Mouse (Mus musculus): ENCODE measurements around the gene Bcas2. TPM values are rescaled to one million over a fixed set of nuclear protein-coding genes. Genes with fewer than 3 reads are reported as not detected.
"Not testable (repeated sequence)": the region's sequence is repeated elsewhere in the genome, so short reads cannot be mapped to it uniquely, and the experiment has no call there.

Gene Bcas2
- polyA plus RNA-seq, 1 experiment, result 116 TPM

GRCm38 (mm10) chr3:103136414-103137077 lies 34.9 kb upstream of the Bcas2 start:
- H3K4me1 ChIP-seq (ENCODE audit: control insufficient read depth, insufficient read depth, low read length), result no peaks in the 10 kb centered on the region
- H3K4me3 ChIP-seq (ENCODE audit: insufficient read depth, low read length), result no peak overlapping the region
- no peak overlapping the region for H3K27ac ChIP-seq (ENCODE audit: insufficient read depth, low read length)
- TF ChIP-seq POLR2A (IDR thresholded peaks at IDR 0.05; ENCODE audit: extremely low read depth, insufficient read depth, low read length) (no peak), CTCF (IDR thresholded peaks at IDR 0.05; ENCODE audit: extremely low read depth, insufficient read depth, low read length) (no peak)

DNA sequence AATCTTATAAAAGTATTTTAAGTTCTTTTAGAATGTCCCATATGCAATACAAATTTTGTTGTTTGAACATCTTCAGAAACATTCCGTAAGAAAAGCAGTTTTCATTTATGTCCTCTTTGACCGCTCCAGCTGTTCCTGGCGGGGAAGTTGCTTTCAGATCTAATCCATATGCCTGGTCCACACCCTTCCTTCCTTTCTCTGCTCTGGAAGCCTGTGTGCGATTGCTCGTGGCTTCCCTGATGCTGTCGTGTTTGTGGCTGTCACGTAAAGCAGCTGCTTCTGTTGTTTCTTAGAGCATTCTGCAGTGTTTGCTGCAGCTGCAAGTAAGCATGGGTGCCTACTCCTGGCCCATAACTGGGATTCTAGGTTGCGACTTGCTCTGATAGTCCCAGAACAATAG lies 32.4 kb upstream of the Bcas2 start:
- Histone ChIP-seq H3K4me3 (ENCODE audit: insufficient read depth, low read length) (no peak overlapping the region), H3K4me1 (ENCODE audit: control insufficient read depth, insufficient read depth, low read length) (no peaks in the 10 kb centered on the region), H3K27ac (ENCODE audit: insufficient read depth, low read length) (no peak overlapping the region)
- no peak for TF ChIP-seq POLR2A (IDR thresholded peaks at IDR 0.05; ENCODE audit: extremely low read depth, insufficient read depth, low read length)

DNA sequence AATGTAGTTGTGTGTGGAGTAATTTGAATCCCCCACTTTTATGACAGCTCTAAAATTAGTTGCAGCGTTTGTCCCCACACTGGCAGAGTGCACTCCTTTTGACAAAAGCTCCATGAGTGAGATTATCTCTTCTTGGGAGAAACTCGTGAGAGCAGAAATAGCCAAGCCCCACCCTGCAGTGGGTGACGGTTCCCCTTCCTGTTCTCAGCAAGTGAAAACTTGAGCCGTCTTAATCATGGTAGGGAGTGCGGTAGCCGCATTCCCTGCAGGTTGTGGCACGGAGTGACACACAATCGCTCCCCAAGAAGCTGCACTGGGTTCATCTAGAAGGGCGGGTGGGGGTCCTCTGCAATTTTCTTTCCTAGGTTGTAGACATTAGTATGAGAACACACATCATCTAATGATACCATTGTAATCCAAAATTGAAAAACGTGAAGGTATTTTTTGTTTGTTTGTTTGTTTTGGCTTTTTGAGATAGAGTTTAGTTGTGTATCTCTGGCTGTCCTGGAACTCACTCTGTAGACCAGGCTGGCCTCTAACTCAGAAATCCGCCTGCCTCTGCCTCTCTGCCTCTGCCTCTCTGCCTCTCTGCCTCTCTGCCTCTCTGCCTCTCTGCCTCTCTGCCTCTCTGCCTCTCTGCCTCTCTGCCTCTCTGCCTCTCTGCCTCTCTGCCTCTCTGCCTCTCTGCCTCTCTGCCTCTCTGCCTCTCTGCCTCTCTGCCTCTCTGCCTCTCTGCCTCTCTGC lies 31.2 kb upstream of the Bcas2 start:
- not testable (repeated sequence) for H3K27ac ChIP-seq (ENCODE audit: insufficient read depth, low read length); H3K4me1 ChIP-seq (ENCODE audit: control insufficient read depth, insufficient read depth, low read length); H3K4me3 ChIP-seq (ENCODE audit: insufficient read depth, low read length)

- TF ChIP-seq CTCF (IDR thresholded peaks at IDR 0.05; ENCODE audit: extremely low read depth, insufficient read depth, low read length) (no peak), POLR2A (IDR thresholded peaks at IDR 0.05; ENCODE audit: extremely low read depth, insufficient read depth, low read length) (no peak)
- Histone ChIP-seq H3K27ac (ENCODE audit: insufficient read depth, low read length) (no peak overlapping the region), H3K4me1 (ENCODE audit: control insufficient read depth, insufficient read depth, low read length) (no peaks in the 10 kb centered on the region), H3K4me3 (ENCODE audit: insufficient read depth, low read length) (no peak overlapping the region)
Observed at GRCm38 (mm10) chr3:103141287-103141686, 30.2 kb upstream of the Bcas2 start.

DNA sequence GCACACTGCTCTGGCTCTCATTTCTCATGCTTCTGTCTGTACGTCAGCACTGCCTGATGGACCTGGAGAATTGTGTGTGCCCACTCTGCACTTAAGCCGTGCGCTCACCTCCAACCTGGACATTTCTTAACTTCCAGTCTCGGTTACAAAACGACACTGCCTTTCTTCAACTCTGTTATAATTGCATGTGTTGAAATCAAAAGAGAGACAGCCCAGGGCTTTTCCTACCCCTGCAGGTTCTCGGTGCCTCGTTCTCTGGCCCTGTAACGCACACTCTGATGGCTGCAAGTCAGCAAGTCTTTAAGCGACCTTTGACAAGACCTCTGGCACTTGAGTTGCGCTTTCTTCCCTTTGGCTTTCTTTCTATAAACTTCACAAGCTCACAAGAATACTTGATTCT lies 29.1 kb upstream of the Bcas2 start:
- Histone ChIP-seq H3K4me1 (ENCODE audit: control insufficient read depth, insufficient read depth, low read length) (no peaks in the 10 kb centered on the region), H3K27ac (ENCODE audit: insufficient read depth, low read length) (no peak overlapping the region), H3K4me3 (ENCODE audit: insufficient read depth, low read length) (no peak overlapping the region)
- no peak for TF ChIP-seq CTCF (IDR thresholded peaks at IDR 0.05; ENCODE audit: extremely low read depth, insufficient read depth, low read length)
- TF ChIP-seq POLR2A (IDR thresholded peaks at IDR 0.05; ENCODE audit: extremely low read depth, insufficient read depth, low read length), result no peak

DNA sequence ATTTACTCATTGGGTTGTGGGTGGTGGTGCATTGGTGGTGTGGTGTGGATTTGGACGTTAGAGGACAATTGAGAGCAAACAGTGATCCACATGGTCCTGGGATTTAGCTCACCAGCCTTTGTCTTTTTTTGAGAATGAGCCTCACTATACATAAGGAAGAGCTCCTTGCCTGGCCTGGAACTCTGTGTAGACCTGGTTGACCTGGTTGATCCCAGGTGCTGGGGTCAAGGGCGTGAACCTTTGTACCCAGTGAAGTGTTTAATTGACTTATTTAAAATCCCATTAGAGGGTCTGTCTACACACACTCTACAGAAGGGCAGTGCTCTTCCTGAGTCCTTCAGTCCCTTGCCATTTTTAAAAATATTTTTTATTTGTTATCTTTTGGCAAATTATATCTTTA lies 26.1 kb upstream of the Bcas2 start:
- TF ChIP-seq CTCF (IDR thresholded peaks at IDR 0.05; ENCODE audit: extremely low read depth, insufficient read depth, low read length) (no peak), POLR2A (IDR thresholded peaks at IDR 0.05; ENCODE audit: extremely low read depth, insufficient read depth, low read length) (no peak)

GRCm38 (mm10) chr3:103145791-103146190 lies 25.7 kb upstream of the Bcas2 start:
- TF ChIP-seq CTCF (IDR thresholded peaks at IDR 0.05; ENCODE audit: extremely low read depth, insufficient read depth, low read length) (no peak), POLR2A (IDR thresholded peaks at IDR 0.05; ENCODE audit: extremely low read depth, insufficient read depth, low read length) (no peak)

More for the DNA sequence above, 26.1 kb upstream of the Bcas2 start:
- Histone ChIP-seq H3K4me3 (ENCODE audit: insufficient read depth, low read length) (no peak overlapping the region), H3K4me1 (ENCODE audit: control insufficient read depth, insufficient read depth, low read length) (no peaks in the 10 kb centered on the region), H3K27ac (ENCODE audit: insufficient read depth, low read length) (no peak overlapping the region)

DNA sequence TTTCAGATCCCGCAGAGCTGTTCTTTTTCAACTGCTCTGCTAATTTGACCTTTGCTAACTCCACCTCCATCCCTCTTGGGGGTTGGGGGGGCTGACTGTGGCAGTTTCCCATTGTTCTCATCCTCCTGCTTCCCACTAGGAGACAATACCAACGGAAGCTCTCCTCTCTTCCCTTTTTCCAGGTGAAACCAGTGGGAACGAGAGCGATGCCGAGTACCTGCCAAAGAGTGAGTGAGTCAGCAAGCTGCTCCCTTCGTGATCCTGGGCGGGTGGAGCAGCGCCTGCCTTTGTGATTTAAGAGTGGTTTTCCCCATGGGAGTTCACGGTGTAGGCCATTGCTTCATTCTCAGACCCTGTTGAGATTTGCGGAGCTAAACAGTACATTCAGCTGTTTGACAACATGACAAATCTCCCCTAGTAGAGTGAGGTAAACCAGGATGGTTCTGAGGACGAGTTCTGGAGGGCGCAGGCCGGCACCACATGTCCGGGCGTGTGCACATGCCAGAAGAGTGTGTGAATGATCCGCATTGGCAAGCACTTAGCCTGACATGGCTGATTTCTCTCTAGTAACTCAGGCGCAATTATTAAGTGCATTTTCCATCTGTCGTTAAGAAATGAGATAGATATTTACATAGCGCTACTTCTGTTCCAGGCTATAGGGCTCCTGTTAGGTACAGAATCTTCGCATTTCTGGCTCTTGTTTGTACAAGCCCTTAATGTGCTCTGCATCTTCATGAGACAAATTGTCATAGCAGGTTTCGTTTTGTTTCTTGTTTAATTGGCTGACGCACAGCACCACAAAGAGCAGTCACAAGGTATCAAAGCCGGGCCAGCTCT lies 24.9 kb upstream of the Bcas2 start:
- TF ChIP-seq CTCF (IDR thresholded peaks at IDR 0.05; ENCODE audit: extremely low read depth, insufficient read depth, low read length) (no peak), POLR2A (IDR thresholded peaks at IDR 0.05; ENCODE audit: extremely low read depth, insufficient read depth, low read length) (no peak)

More at GRCm38 (mm10) chr3:103145791-103146190, 25.7 kb upstream of the Bcas2 start:
- H3K27ac ChIP-seq (ENCODE audit: insufficient read depth, low read length), result no peak overlapping the region
- H3K4me1 ChIP-seq (ENCODE audit: control insufficient read depth, insufficient read depth, low read length), result no peaks in the 10 kb centered on the region
- no peak overlapping the region for H3K4me3 ChIP-seq (ENCODE audit: insufficient read depth, low read length)

DNA sequence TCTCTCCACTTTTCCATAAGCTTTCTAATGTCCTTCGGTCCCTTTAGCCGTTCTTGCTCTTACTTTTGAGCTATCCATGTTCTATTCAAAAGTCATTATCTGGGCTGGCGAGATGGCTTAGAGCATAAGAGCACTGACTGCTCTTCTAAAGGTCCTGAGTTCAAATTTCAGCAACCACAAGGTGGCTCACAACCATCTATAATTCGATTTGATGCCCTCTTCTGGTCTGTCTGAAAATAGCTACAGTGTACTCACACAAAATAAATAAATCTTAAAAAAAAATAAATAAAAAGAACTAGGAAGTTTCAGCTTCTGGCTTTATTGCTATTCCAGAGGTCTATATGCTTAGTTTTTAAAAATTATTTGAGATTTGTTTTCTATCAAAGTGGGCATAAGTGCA lies 23.7 kb upstream of the Bcas2 start:
- no peaks in the 10 kb centered on the region for H3K4me1 ChIP-seq (ENCODE audit: control insufficient read depth, insufficient read depth, low read length)
- H3K27ac ChIP-seq (ENCODE audit: insufficient read depth, low read length), result no peak overlapping the region
- no peak overlapping the region for H3K4me3 ChIP-seq (ENCODE audit: insufficient read depth, low read length)
- TF ChIP-seq POLR2A (IDR thresholded peaks at IDR 0.05; ENCODE audit: extremely low read depth, insufficient read depth, low read length), result no peak
- no peak for TF ChIP-seq CTCF (IDR thresholded peaks at IDR 0.05; ENCODE audit: extremely low read depth, insufficient read depth, low read length)

More for the DNA sequence above, 24.9 kb upstream of the Bcas2 start:
- H3K27ac ChIP-seq (ENCODE audit: insufficient read depth, low read length), result no peak overlapping the region
- H3K4me1 ChIP-seq (ENCODE audit: control insufficient read depth, insufficient read depth, low read length), result no peaks in the 10 kb centered on the region
- H3K4me3 ChIP-seq (ENCODE audit: insufficient read depth, low read length), result no peak overlapping the region
